Mouse (Mus musculus): ENCODE measurements around the gene Brat1.

Brat1 gene

DNA sequence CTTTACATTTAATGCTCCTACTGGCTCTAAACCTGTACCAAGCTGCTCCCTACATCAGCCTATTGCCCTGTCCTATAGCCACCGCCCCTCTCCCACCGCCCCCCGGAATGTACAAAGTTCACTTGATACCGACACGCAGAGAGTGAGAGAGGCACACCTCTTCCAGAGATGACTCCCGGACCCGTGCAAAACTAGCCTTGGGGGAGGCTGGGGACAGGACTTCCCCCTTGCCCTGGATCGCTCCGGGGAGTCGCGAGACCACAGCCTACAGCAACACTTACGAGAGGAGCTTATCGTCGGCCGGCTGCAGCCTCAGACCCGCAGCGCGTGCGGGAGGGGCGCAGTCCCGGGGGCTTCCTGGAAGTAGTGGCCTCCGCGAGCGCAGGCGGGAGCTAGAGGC lies 3.1 kb upstream of the Brat1 start:
- DNase-seq (ENCODE audit: low read depth, low spot score): no peak

DNA sequence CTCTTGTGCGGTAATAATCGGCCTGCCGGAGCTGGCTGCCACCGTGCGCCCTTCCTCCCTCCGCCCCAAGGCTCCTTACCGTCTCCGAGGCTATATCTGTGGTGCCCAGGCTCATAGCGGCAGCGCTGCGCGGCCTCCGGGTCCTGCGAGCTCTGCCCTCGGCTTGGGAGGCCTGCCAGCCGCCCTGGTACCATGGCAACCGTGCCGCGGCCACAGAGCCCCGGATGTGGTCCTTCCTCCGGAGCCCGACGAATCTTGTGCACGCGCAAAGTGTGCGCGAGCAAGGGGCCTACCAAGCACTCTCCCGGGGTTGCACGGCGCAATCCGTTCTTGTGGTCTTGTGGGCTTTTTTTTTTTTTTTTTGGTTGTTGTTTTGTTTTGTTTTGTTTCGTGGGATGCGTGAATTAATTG lies 2.7 kb upstream of the Brat1 start, which contains the start of gene Iqce:
Gene Iqce (minus strand): TSS at position 276 of the 411 bp plus-strand sequence.
- peak; percentile 63 for DNase-seq (ENCODE audit: low read depth, low spot score)

DNA sequence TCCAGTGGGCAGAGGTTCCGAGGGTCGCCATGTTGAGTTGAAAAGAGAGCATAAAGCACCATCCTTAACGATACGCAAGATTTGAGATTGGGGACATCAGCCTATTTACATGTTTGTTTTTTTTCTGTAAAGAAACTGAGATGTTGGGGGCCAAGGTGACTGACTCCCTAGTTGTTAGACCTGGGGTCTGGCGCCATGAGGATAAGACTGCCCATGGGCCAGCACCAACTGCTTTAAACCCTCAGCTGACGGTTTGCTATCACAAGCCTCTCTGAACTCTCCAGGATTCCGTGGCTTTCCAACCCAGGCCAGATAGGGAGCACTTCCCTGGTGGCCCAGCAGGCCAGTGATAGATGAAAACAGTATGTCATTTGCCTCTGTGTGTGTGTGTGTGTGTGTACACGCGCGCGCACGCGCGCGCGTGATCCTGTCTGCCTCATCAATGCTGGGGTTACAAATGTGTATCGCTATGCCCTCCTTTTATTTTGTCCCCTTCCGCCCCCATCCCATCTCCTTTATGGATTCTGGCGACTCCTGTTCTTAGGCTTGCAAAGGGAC lies 2.1 kb upstream of the Brat1 start:
- DNase-seq (ENCODE audit: low read depth, low spot score): no peak

DNA sequence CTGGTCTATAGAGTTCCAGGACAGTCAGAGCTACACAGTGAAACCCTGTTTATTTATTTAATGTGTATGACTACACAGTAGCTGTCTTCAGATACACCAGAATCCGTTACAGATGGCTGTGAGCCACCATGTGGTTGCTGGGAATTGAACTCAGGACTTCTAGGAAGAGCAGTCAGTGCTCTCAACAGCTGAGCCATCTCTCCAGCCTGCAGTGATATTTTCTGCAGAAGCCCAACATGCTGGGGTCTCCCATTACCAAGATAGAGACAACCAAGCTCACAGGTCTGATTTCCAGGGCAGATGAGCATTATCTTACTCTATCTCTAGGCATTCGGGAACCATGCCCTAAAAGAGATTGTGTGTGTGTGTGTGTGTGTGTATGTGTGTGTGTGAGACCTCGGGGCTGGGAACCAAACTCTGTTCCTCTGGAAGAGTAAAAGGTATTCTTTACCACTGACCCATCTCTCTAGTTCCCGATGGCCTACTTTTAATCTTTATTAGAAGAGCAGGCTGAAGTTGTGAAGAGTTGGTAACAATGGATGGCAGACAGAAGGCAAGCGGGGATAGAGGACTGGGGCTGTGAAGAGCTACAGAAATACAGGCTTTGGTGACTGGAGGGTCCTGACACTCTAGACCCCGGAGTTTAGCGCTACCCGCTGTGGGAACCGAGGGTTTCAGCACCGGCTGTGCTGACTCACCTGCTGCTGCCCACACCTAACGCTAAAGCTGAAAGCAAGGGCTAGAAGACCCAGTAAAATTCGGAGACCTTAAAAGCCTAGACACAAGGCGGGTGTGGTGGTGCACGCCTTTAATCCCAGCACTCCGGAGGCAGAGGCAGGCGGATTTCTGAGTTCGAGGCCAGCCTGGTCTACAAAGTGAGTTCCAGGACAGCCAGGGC lies 1.1 kb upstream of the Brat1 start:
- no peak for DNase-seq (ENCODE audit: low read depth, low spot score)

DNA sequence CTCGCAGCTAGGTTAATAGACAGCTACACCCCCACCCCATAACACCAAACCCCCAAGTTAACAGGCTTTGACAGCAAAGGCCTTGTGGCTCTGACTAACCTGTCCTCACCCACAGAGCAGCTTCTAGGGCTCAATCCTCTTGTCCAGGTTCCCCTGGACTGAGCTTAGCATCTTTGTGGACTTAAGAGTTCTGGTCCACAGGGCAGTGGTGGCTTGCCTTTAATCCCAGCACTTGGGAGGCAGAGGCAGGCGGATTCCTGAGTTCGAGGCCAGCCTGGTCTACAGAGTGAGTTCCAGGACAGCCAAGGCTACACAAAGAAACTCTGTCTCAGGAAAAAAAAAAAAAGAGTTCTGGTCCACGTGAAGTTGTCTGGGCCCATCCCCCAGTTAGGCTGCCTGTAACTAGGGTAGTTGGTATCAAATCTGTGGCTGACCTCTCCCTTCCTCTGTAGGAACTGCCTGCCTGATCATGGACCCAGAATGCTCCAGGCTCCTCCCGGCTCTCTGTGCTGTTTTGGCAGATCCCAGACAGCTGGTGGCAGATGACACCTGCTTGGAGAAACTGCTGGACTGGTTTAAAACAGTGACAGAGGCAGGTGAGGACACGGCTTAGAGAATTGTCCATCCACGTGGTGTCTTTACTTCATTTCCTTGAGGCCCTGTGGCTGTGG lies 825 bp downstream of the Brat1 start:
- no peak for DNase-seq (ENCODE audit: low read depth, low spot score)

- no peak for DNase-seq (ENCODE audit: low read depth, low spot score)
Measured at GRCm38 (mm10) chr5:140710315-140710714, 5.5 kb downstream of the Brat1 start.

GRCm38 (mm10) chr5:140711040-140711439 lies 6.2 kb downstream of the Brat1 start:
- DNase-seq (ENCODE audit: low read depth, low spot score): no peak

DNA sequence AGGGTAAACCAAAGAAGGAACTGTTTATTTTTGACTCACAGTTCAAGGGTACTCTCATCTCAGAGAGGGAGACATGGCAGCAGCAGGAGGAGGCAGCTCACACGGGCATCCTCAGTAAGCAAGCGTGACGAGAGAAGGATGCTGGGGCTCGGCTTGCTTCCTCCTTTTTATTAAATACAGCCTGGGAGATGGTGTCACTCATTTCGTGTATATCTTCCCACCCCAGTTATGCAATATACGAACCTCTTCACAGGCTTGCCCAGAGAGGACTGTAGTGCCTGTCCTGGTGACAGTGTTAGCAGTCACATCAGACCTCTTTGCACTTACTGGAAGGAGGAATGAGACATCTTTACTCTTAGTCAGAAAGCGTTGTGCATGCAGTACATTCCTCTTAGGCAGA lies 16.0 kb downstream of the Brat1 start:
- DNase-seq (ENCODE audit: low read depth, low spot score): no peak

DNA sequence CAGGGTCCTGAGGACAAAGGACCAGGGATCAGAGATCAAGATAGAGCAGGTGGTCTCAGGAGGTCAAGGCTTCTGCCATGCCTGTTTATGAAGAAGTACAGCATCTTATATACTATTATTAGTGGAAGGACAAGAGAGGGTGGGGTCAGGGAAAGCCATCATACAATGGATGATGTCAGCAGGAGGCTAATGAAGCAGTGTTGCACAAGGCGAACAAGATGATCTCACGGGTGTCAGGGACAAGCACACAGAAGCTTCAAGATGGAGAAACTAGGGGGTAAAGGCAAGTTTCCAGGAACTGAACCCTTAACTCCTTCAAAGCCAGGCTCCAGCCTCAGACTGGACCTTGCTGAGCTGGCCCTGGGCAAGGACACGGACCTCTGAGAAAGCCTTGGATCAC lies 17.3 kb downstream of the Brat1 start:
- no peak for DNase-seq (ENCODE audit: low read depth, low spot score)

- no peak for DNase-seq (ENCODE audit: low read depth, low spot score)
Measured at GRCm38 (mm10) chr5:140723822-140724221, 19.0 kb downstream of the Brat1 start, which contains the start of gene Amz1. Gene Amz1 (plus strand): TSS chr5:140724127.

- no peak for DNase-seq (ENCODE audit: low read depth, low spot score)
Measured at GRCm38 (mm10) chr5:140726062-140726839, 21.4 kb downstream of the Brat1 start.

DNA sequence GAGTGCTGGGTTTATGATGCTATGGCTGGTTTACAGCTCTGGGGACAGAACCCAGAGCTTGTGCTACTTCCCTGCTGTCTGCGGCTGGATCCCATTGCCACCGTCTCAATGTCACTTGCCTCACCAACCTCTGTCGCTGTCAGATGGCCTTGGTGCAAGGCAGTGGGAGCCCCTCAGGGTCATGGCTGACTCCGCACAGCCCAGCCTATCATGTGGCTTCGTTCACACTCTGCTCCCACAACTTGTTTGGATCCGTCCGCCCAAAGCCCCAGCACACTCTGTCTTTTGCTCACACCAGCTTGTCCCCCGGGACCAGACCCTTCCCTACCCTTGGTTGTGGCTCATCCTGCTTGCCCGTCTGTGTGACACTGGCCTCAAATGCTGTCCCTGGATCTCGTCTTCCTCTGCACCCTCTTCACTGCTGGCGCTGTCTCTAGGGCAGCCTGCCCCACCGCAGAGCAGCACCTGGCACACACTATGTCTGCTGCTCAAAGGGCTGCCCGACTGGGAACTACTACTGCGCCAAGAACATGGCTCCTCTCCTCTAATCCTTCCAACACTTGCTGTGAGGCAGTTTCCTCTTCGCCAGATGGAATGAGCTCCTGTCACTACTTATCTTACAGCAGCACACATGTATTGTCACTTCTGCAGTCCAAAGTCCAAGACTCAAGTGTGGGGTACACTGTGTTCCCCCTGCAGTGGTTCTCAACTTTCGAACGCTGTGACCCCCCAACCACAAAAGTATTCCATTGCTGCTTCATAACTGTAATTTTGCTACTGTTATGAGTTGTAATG lies 22.3 kb downstream of the Brat1 start:
- no peak for DNase-seq (ENCODE audit: low read depth, low spot score)

GRCm38 (mm10) chr5:140731040-140731797 lies 26.4 kb downstream of the Brat1 start:
- DNase-seq (ENCODE audit: low read depth, low spot score): no peak

DNA sequence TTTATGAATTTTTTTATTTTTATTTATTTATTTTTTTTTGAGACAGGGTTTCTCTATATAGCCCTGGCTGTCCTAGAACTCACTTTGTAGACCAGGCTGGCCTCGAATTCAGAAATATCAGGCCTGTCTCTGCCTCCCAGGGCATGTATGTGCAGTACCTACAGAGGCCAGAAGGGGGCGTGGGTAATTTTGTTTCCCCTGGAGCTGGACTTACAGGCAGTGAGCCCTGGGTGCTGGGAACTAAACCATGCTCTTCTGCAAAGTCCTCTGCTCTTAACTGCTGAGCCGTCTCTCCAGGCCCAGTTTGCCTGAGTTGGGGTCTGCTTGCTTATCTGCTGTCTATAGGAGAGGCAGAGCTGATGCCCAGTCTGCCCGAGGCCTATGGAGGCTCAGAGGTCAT lies 27.4 kb downstream of the Brat1 start:
- DNase-seq (ENCODE audit: low read depth, low spot score): no peak

DNA sequence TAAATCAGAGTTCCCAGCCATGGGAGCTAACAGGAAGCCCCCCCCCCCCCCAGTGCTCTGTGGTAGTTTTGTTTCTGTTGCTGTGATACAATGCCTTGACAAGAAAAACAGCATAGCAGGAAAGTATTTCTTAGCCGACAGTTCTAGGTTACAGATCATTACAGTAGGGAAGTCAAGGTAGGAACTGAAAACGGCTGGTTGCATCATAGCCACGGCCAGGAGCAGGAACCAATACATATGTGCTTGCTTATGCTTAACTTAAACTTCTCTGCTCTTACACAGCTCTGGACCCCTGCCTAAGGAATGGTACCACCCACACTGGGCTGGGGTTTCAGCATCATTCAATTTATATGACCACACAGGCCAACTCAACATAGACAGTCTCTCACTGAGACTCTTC lies 28.5 kb downstream of the Brat1 start:
- DNase-seq (ENCODE audit: low read depth, low spot score): no peak

DNA sequence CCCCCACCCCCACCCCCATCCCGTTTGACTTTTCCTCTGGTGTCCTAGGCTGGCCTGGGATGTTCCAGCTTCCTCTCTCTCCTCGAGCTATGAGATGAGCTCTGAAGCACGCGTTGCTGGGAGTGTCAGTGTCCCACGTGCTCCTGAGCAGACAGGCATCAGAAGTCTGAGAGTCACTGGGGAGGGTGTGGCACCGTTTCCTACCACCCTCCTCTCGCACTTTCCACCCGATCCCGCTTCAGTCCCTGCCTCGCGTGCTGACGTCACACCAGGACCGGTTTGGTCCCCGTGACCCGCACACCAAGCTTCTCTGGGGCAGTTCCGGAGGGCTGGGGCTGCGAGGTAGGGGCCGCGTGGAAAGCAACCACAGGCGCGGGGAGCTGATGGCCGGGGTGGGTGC lies 30.5 kb downstream of the Brat1 start:
- DNase-seq (ENCODE audit: low read depth, low spot score): no peak

DNA sequence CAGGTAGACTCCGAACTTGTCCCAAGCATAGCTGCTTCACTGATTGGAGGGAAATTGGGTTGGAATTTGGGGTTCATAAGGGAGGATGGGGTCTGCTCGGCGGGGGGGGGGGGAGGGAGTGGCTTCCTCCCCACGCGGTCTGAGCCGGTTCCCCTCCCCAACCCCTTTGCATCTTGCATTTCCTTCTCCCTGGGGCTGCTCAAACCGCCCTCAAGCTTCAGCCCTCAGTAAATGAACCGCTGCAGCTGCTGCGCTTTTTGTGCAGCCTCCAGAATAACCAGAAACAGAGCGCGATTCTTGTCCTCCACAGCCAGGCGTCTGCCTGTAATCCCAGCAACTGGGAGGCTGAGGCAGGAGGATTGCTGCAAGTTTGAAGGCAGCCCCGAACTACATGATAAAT lies 31.4 kb downstream of the Brat1 start:
- DNase-seq (ENCODE audit: low read depth, low spot score): no peak

GRCm38 (mm10) chr5:140739813-140740212 lies 35.0 kb downstream of the Brat1 start:
- no peak for DNase-seq (ENCODE audit: low read depth, low spot score)

GRCm38 (mm10) chr5:140741040-140741439 lies 36.2 kb downstream of the Brat1 start:
- no peak for DNase-seq (ENCODE audit: low read depth, low spot score)

DNA sequence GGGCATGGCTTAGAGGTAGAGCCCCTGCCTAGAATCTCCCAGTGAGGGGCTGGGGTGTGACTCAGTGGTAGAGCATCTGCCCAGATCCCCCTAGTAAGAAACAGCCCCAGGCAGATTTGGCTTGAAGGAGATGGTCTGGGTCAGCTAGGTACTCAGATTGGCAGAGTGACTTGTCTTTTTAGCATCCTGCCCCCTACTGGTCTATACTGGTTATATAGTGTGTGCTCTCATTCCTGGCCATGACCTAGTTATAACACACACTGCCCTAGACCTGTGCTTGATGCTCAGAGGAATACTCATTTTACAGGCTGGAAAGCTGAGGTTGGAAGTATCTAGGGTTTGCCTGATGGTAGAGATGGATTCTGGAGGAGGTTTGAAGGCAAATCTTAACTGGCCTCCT lies 37.1 kb downstream of the Brat1 start:
- no peak for DNase-seq (ENCODE audit: low read depth, low spot score)
